Mouse (Mus musculus): ENCODE results near the gene Maml2.

- no peak for TF ChIP-seq CTCF (IDR thresholded peaks at IDR 0.05; ENCODE audit: low read depth)
- no peak for TF ChIP-seq EP300 (IDR thresholded peaks at IDR 0.05; ENCODE audit: low read depth)
These were observed 266.0 kb downstream of the Maml2 start for GRCm38 (mm10) chr9:13563475-13564414.
